Mouse (Mus musculus): ENCODE measurements at regions not wholly inside any gene's neighbourhood (a gene's known extent, or its start where the extent isn't known, plus 50 kb on each side); places are given as distances from the start of the nearest gene placed in this dataset.
A peak's percentile ranks its signal among the peaks of the same experiment; 100 is the strongest.

- DNase-seq: no peak
- intact Hi-C loops (cut with DNase I): no loop called here
Measured at GRCm38 (mm10) chr16:5480148-5480547, 224.4 kb upstream of the Eef2kmt start.

GRCm38 (mm10) chr16:5478970-5479369 lies 223.2 kb upstream of the Eef2kmt start:
- DNase-seq: no peak
- intact Hi-C loops (cut with DNase I): no loop called here

GRCm38 (mm10) chr16:5471321-5471720 lies 215.5 kb upstream of the Eef2kmt start:
- intact Hi-C loops (cut with DNase I): no loop called here
- peak in 1 of 2 experiments; percentile 52 for DNase-seq

GRCm38 (mm10) chr16:5467587-5467986 lies 211.8 kb upstream of the Eef2kmt start:
- intact Hi-C loops (cut with DNase I): loop anchor here (1.0 to 5.0 kb wide), 2 partner anchors 60 to 161 kb away; no protein-coding TSS in a partner anchor
- DNase-seq: peak; percentile 17 to 52

- no peak for DNase-seq
- intact Hi-C loops (cut with DNase I): loop anchor here (1.0 to 5.0 kb wide), 2 partner anchors 59 to 160 kb away; no protein-coding TSS in a partner anchor
Measured at GRCm38 (mm10) chr16:5466760-5467159, 211.0 kb upstream of the Eef2kmt start.

- intact Hi-C loops (cut with DNase I): no loop called here
- no peak for DNase-seq
Measured at GRCm38 (mm10) chr16:5455352-5455965, 199.7 kb upstream of the Eef2kmt start.

GRCm38 (mm10) chr16:5454243-5454642 lies 198.5 kb upstream of the Eef2kmt start:
- no peak for DNase-seq
- intact Hi-C loops (cut with DNase I): no loop called here

GRCm38 (mm10) chr16:5452971-5453370 lies 197.2 kb upstream of the Eef2kmt start:
- intact Hi-C loops (cut with DNase I): no loop called here
- DNase-seq: no peak

- intact Hi-C loops (cut with DNase I): no loop called here
- DNase-seq: no peak
Measured at GRCm38 (mm10) chr16:5445776-5446175, 190.0 kb upstream of the Eef2kmt start.

- DNase-seq: no peak
- intact Hi-C loops (cut with DNase I): no loop called here
Measured at GRCm38 (mm10) chr16:5444785-5445184, 189.0 kb upstream of the Eef2kmt start.

GRCm38 (mm10) chr16:5439717-5440116 lies 183.9 kb upstream of the Eef2kmt start:
- intact Hi-C loops (cut with DNase I): no loop called here
- DNase-seq: peak; percentile 38 to 39

GRCm38 (mm10) chr16:5438405-5438804 lies 182.6 kb upstream of the Eef2kmt start:
- intact Hi-C loops (cut with DNase I): no loop called here
- no peak for DNase-seq

GRCm38 (mm10) chr16:5431689-5432088 lies 175.9 kb upstream of the Eef2kmt start:
- peak; percentile 6 to 12 for DNase-seq
- intact Hi-C loops (cut with DNase I): no loop called here

GRCm38 (mm10) chr16:5431111-5431510 lies 175.3 kb upstream of the Eef2kmt start:
- intact Hi-C loops (cut with DNase I): no loop called here
- DNase-seq: peak; percentile 58 to 69

- DNase-seq: peak in 1 of 2 experiments; percentile 4
- intact Hi-C loops (cut with DNase I): no loop called here
Measured at GRCm38 (mm10) chr16:5429466-5429865, 173.7 kb upstream of the Eef2kmt start.

GRCm38 (mm10) chr16:5425908-5426307 lies 170.1 kb upstream of the Eef2kmt start:
- no peak for DNase-seq
- intact Hi-C loops (cut with DNase I): no loop called here

- intact Hi-C loops (cut with DNase I): no loop called here
- DNase-seq: no peak
Measured at GRCm38 (mm10) chr16:5422041-5422440, 166.3 kb upstream of the Eef2kmt start.

- DNase-seq: no peak
- intact Hi-C loops (cut with DNase I): no loop called here
Measured at GRCm38 (mm10) chr16:5421591-5421990, 165.8 kb upstream of the Eef2kmt start.

GRCm38 (mm10) chr16:5419467-5419866 lies 163.7 kb upstream of the Eef2kmt start:
- no peak for DNase-seq
- intact Hi-C loops (cut with DNase I): no loop called here

GRCm38 (mm10) chr16:5418462-5419197 lies 162.8 kb upstream of the Eef2kmt start:
- DNase-seq: peak in 1 of 2 experiments; percentile 6
- intact Hi-C loops (cut with DNase I): no loop called here

- intact Hi-C loops (cut with DNase I): no loop called here
- DNase-seq: no peak
Measured at GRCm38 (mm10) chr16:5415310-5415709, 159.5 kb upstream of the Eef2kmt start.

GRCm38 (mm10) chr16:5411819-5412385 lies 156.1 kb upstream of the Eef2kmt start:
- no peak for DNase-seq
- intact Hi-C loops (cut with DNase I): no loop called here

All from heart, postnatal 36 days (tissue).